Mouse (Mus musculus) MEL (cell line): ENCODE data around the gene Cbwd1. TPM values are rescaled to one million over a fixed set of nuclear protein-coding genes. Genes with fewer than 3 reads are reported as not detected.

ENCODE experiments used
- DNase-seq: peaks from one replicate; pipeline ENCODE4 v3.0.0; 2011; ENCODE audit warnings: low read depth, low spot score
- H3K27ac ChIP-seq: 2 replicates; pipeline ENCODE4 v1.5.1; 2012; ENCODE audit warnings: low read depth, mild to moderate bottlenecking, control low read depth, low read length, moderate library complexity; ENCODE audit not compliant: control insufficient read depth
- H3K27me3 ChIP-seq, 2 experiments: fragments of 150-350 bp in 1 of 2; sonication (generic) in 1 of 2; 2 replicates each; pipeline ENCODE4 v1.6.1; 2012; ENCODE audit warnings: low read length in 2 of 2, mild to moderate bottlenecking in 2 of 2, improper control_type of control experiment in 1 of 2, moderate library complexity in 1 of 2; ENCODE audit not compliant: insufficient read depth in 2 of 2, control insufficient read depth in 1 of 2
- H3K36me3 ChIP-seq, 2 experiments: 2 replicates each; pipeline ENCODE4 v1.6.1; 2012 to 2014; ENCODE audit warnings: low read length in 2 of 2, improper control_type of control experiment in 1 of 2, inconsistent platforms in 1 of 2, mild to moderate bottlenecking in 1 of 2; ENCODE audit not compliant: insufficient read depth in 2 of 2, control insufficient read depth in 1 of 2
- H3K4me1 ChIP-seq, 2 experiments: fragments of 150-350 bp in 1 of 2; sonication (generic) in 1 of 2; 2 replicates each; pipeline ENCODE4 v1.6.1; 2012; ENCODE audit warnings: low read length in 2 of 2, improper control_type of control experiment in 1 of 2, mild to moderate bottlenecking in 1 of 2; ENCODE audit not compliant: insufficient read depth in 2 of 2, control insufficient read depth in 1 of 2
- H3K4me3 ChIP-seq, 2 experiments: fragments of 150-350 bp in 1 of 2; sonication (generic) in 1 of 2; 2 replicates each; pipeline ENCODE4 v1.5.1; 2012; ENCODE audit warnings: low read depth in 2 of 2, low read length in 2 of 2, mild to moderate bottlenecking in 2 of 2, moderate library complexity in 2 of 2, control low read depth in 1 of 2, improper control_type of control experiment in 1 of 2; ENCODE audit not compliant: control insufficient read depth in 1 of 2, insufficient read depth in 1 of 2
- H3K79me2 ChIP-seq: 2 replicates; pipeline ENCODE4 v1.6.1; 2012; ENCODE audit warnings: mild to moderate bottlenecking, low read length, moderate library complexity; ENCODE audit not compliant: control insufficient read depth, poor library complexity, insufficient read depth
- H3K9ac ChIP-seq: 2 replicates; pipeline ENCODE4 v1.6.1; 2012; ENCODE audit warnings: low read depth, mild to moderate bottlenecking, control low read depth, low read length, moderate library complexity; ENCODE audit not compliant: control insufficient read depth, poor library complexity, severe bottlenecking
- H3K9me3 ChIP-seq: fragments of 150-350 bp; sonication (generic); replicated peaks from 2 replicates; pipeline ENCODE4 v1.6.1; 2012; ENCODE audit warnings: mild to moderate bottlenecking, low read length, improper control_type of control experiment, moderate library complexity; ENCODE audit not compliant: insufficient read depth
- CHD1 ChIP-seq: IDR thresholded peaks from 2 replicates; pipeline ENCODE4 v1.6.1; 2012; ENCODE audit warnings: low read depth, mild to moderate bottlenecking, inconsistent platforms, low read length, improper control_type of control experiment
- CHD2 ChIP-seq: IDR thresholded peaks from 2 replicates; pipeline ENCODE4 v1.6.1; 2011; ENCODE audit warnings: low read length, improper control_type of control experiment
- CTCF ChIP-seq, 3 experiments: IDR thresholded peaks in 2 of 3; conservative IDR thresholded peaks in 1 of 3; 2 replicates each; pipeline ENCODE4 v1.5.1; 2011 to 2012; ENCODE audit warnings: low read length in 3 of 3, low read depth in 2 of 3, mild to moderate bottlenecking in 2 of 3, improper control_type of control experiment in 1 of 3, inconsistent platforms in 1 of 3, mixed read lengths in 1 of 3, moderate library complexity in 1 of 3; ENCODE audit not compliant: control insufficient read depth in 1 of 3, insufficient read depth in 1 of 3, poor library complexity in 1 of 3, severe bottlenecking in 1 of 3
- E2F4 ChIP-seq: IDR thresholded peaks from 2 replicates; pipeline ENCODE4 v1.6.1; 2011; ENCODE audit warnings: low read depth, low read length, improper control_type of control experiment, borderline replicate concordance
- ETS1 ChIP-seq: IDR thresholded peaks from 2 replicates; pipeline ENCODE4 v1.6.1; 2012; ENCODE audit warnings: low read depth, mild to moderate bottlenecking, inconsistent platforms, low read length, improper control_type of control experiment, moderate library complexity
- GABPA ChIP-seq: IDR thresholded peaks from 2 replicates; pipeline ENCODE4 v1.6.1; 2012; ENCODE audit warnings: low read depth, mild to moderate bottlenecking, inconsistent platforms, low read length, improper control_type of control experiment, moderate library complexity
- JUND ChIP-seq: IDR thresholded peaks from 2 replicates; pipeline ENCODE4 v1.6.1; 2011; ENCODE audit warnings: low read depth, mild to moderate bottlenecking, improper control_type of control experiment, low read length
- KAT2A ChIP-seq: conservative IDR thresholded peaks from 2 replicates; pipeline ENCODE4 v1.6.1; 2012; ENCODE audit warnings: low read depth, low read length, improper control_type of control experiment, inconsistent platforms
- MAZ ChIP-seq: IDR thresholded peaks from 2 replicates; pipeline ENCODE4 v1.6.1; 2012; ENCODE audit warnings: low read depth, mild to moderate bottlenecking, inconsistent platforms, low read length, improper control_type of control experiment
- MEF2A ChIP-seq: IDR thresholded peaks from 2 replicates; pipeline ENCODE4 v1.6.1; 2014; ENCODE audit warnings: low read depth, mild to moderate bottlenecking, inconsistent platforms, low read length, improper control_type of control experiment; ENCODE audit not compliant: poor library complexity, insufficient replicate concordance, severe bottlenecking; ENCODE audit errors: extremely low read depth
- NELFE ChIP-seq: IDR thresholded peaks from 2 replicates; pipeline ENCODE4 v1.6.1; 2011; ENCODE audit warnings: low read depth, low read length, improper control_type of control experiment
- POLR2A ChIP-seq, 2 experiments: IDR thresholded peaks; 2 replicates each; pipeline ENCODE4 v1.6.1; 2011 to 2012; ENCODE audit warnings: low read length in 2 of 2, mild to moderate bottlenecking in 2 of 2, control low read depth in 1 of 2, improper control_type of control experiment in 1 of 2, low read depth in 1 of 2, moderate library complexity in 1 of 2; ENCODE audit not compliant: control insufficient read depth in 1 of 2, insufficient read depth in 1 of 2, poor library complexity in 1 of 2
- POLR2AphosphoS5 ChIP-seq: IDR thresholded peaks from 2 replicates; pipeline ENCODE4 v1.6.1; 2012; ENCODE audit warnings: low read depth, borderline replicate concordance, mild to moderate bottlenecking, inconsistent platforms, low read length, moderate library complexity, mixed read lengths
- RCOR1 ChIP-seq: IDR thresholded peaks from 2 replicates; pipeline ENCODE4 v1.6.1; 2012; ENCODE audit warnings: low read depth, mild to moderate bottlenecking, inconsistent platforms, low read length, improper control_type of control experiment
- TAL1 ChIP-seq: IDR thresholded peaks from 2 replicates; pipeline ENCODE4 v1.6.1; 2012; ENCODE audit warnings: mild to moderate bottlenecking, inconsistent platforms, low read length, moderate library complexity, mixed read lengths
- TCF12 ChIP-seq: IDR thresholded peaks from 2 replicates; pipeline ENCODE4 v1.6.1; 2014; ENCODE audit warnings: low read depth, mild to moderate bottlenecking, inconsistent platforms, low read length, improper control_type of control experiment, moderate library complexity
- ZC3H11A ChIP-seq: IDR thresholded peaks from 2 replicates; pipeline ENCODE4 v1.6.1; 2012; ENCODE audit warnings: low read depth, mild to moderate bottlenecking, inconsistent platforms, low read length, improper control_type of control experiment
- ZKSCAN1 ChIP-seq: IDR thresholded peaks from 2 replicates; pipeline ENCODE4 v1.6.1; 2012; ENCODE audit warnings: low read depth, mild to moderate bottlenecking, inconsistent platforms, low read length, improper control_type of control experiment, moderate library complexity
- ZMIZ1 ChIP-seq: IDR thresholded peaks from 2 replicates; pipeline ENCODE4 v1.6.1; 2012; ENCODE audit warnings: low read depth, mild to moderate bottlenecking, inconsistent platforms, low read length, improper control_type of control experiment, moderate library complexity
- ZNF384 ChIP-seq: IDR thresholded peaks from 2 replicates; pipeline ENCODE4 v1.6.1; 2012; ENCODE audit warnings: low read depth, mild to moderate bottlenecking, inconsistent platforms, low read length, improper control_type of control experiment
- polyA plus RNA-seq, 2 experiments: library from polyadenylated mRNA; stranded (reverse) in 1 of 2; unstranded in 1 of 2; fragments of >175 nt in 1 of 2; fragments of >200 nt in 1 of 2; gene quantifications; 2 replicates each; pipeline versions ENCODE4 v1.2.1 to v1.2.4; 2012; ENCODE audit warnings: low replicate concordance in 2 of 2, low read depth in 1 of 2; ENCODE audit not compliant: insufficient read length in 2 of 2, insufficient read depth in 1 of 2, missing spikeins in 1 of 2
- total RNA-seq: library from RNA; depleted of rRNA; stranded (reverse); fragments of 300-350 nt; gene quantifications from 2 replicates; pipeline ENCODE4 v1.2.3, GENCODE M21; 2012

Gene Cbwd1
- total and polyA plus RNA-seq, 3 experiments: 14.2 to 24.0 TPM; not detected in 1

DNA sequence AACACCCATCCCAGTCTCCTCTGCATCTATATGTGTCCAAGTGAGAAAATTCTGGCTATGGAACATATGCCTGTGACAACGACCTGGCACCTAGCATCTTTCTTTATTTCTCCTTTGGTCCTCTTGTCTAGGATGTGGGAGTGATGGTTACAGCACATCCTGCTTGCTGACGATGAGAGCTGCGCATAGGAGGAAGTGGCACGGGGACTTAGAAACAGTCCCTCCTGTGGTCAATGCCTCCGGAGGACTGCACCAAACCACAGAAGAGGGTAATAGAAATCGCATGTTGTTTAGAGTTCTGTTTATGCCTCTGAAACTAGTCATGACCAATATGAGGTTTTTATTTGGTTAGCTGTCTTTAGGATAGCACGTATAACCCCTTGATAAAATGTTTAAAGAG, 9.9 kb upstream of the Cbwd1 start:
- H3K79me2 ChIP-seq: no peaks in the 10 kb centered on the region
- no peak for DNase-seq
- peaks cover 0 to 2% of the 10 kb centered on the region in 2 experiments; a peak in 2 of 4 replicates for H3K27me3 ChIP-seq
- H3K27ac ChIP-seq: no peak overlapping the region
- TF ChIP-seq KAT2A: no peak
- TF ChIP-seq TCF12: no peak
- no peak for TF ChIP-seq RCOR1
- no peak for TF ChIP-seq JUND
- no peak for TF ChIP-seq ETS1
- no peak for TF ChIP-seq ZC3H11A
- TF ChIP-seq ZNF384: no peak
- no peak for TF ChIP-seq POLR2AphosphoS5
- TF ChIP-seq CTCF (IDR thresholded peaks at IDR 0.05 in 2 of 3, conservative IDR thresholded peaks at IDR 0.05 in 1 of 3; ENCODE audit: control insufficient read depth in 1 of 3, insufficient read depth in 1 of 3, low read depth in 2 of 3, low read length in 3 of 3, poor library complexity in 1 of 3, severe bottlenecking in 1 of 3): no peak
- no peaks in the 10 kb centered on the region for H3K9me3 ChIP-seq
- no peaks in the 10 kb centered on the region for H3K4me1 ChIP-seq
- no peak overlapping the region for H3K9ac ChIP-seq
- no peaks in the 10 kb centered on the region for H3K36me3 ChIP-seq
- H3K4me3 ChIP-seq: no peak overlapping the region

DNA sequence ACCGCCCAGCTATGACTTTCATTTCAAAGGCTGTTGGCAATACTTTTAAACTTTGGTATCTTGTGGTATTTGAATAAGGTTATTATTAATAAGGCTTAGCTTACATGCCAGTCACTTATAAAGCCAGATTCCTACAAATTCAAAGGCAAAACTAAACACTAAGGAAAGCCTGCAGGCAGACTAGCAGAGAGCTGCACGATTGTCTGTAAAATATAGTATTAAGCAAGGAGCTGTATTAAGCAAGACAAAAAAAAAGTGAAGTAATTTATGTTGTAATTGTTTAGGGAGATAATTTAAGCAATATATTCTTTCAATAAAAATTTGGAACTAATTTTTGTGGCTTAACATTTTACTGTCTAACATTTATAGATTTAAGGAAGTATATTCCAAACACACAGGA, 5.5 kb upstream of the Cbwd1 start:
- no peak overlapping the region for H3K4me3 ChIP-seq
- no peaks in the 10 kb centered on the region for H3K4me1 ChIP-seq
- H3K79me2 ChIP-seq: no peaks in the 10 kb centered on the region
- H3K36me3 ChIP-seq: no peaks in the 10 kb centered on the region
- H3K9ac ChIP-seq: no peak overlapping the region
- no peaks in the 10 kb centered on the region for H3K9me3 ChIP-seq
- H3K27me3 ChIP-seq: no peaks in the 10 kb centered on the region
- DNase-seq: no peak
- no peak overlapping the region for H3K27ac ChIP-seq
- TF ChIP-seq CHD2 (no peak), NELFE (no peak), RCOR1 (no peak), ZKSCAN1 (no peak), ETS1 (no peak), MEF2A (no peak), ZNF384 (no peak), E2F4 (no peak), CHD1 (no peak), ZC3H11A (no peak), TAL1 (no peak), GABPA (no peak), ZMIZ1 (no peak), MAZ (no peak), POLR2A (IDR thresholded peaks at IDR 0.05; ENCODE audit: control insufficient read depth in 1 of 2, insufficient read depth in 1 of 2, low read depth in 1 of 2, low read length in 2 of 2, poor library complexity in 1 of 2) (no peak)
